Mouse (Mus musculus): ENCODE measurements around the gene Tlk2. TPM values are rescaled to one million over a fixed set of nuclear protein-coding genes. Genes with fewer than 3 reads are reported as not detected.

Tlk2 gene
- total RNA-seq, 4 experiments from 2014 or later: 37.2 to 49.4 (median 40.8) TPM

- no peak for DNase-seq (ENCODE audit: low spot score in 2 of 2)
Observed at GRCm38 (mm10) chr11:105161411-105161810, 17.2 kb upstream of the Tlk2 start.

GRCm38 (mm10) chr11:105164516-105165510 is 13.8 kb upstream of the Tlk2 start:
- DNase-seq (ENCODE audit: low spot score in 2 of 2): no peak

- no peak for DNase-seq (ENCODE audit: low spot score in 2 of 2)
Observed at GRCm38 (mm10) chr11:105166780-105167179, 11.8 kb upstream of the Tlk2 start.

- peak in 1 of 2 experiments; percentile 12 for DNase-seq (ENCODE audit: low spot score in 2 of 2)
Observed at GRCm38 (mm10) chr11:105179523-105179922, 916 bp downstream of the Tlk2 start.

- peak; percentile 15 to 31 for DNase-seq (ENCODE audit: low spot score in 2 of 2)
Observed at GRCm38 (mm10) chr11:105180471-105181091, 2.0 kb downstream of the Tlk2 start.

- DNase-seq (ENCODE audit: low spot score in 2 of 2): peak; percentile 79 to 87
Observed at GRCm38 (mm10) chr11:105181126-105181637, 2.6 kb downstream of the Tlk2 start.

- DNase-seq (ENCODE audit: low spot score in 2 of 2): peak in 1 of 2 experiments; percentile 13
Observed at GRCm38 (mm10) chr11:105181689-105182460, 3.3 kb downstream of the Tlk2 start.

- DNase-seq (ENCODE audit: low spot score in 2 of 2): no peak
Observed at GRCm38 (mm10) chr11:105182461-105182855, 3.9 kb downstream of the Tlk2 start.

GRCm38 (mm10) chr11:105184678-105185077 is 6.1 kb downstream of the Tlk2 start:
- no peak for DNase-seq (ENCODE audit: low spot score in 2 of 2)

- DNase-seq (ENCODE audit: low spot score in 2 of 2): no peak
Observed at GRCm38 (mm10) chr11:105192186-105192585, 13.6 kb downstream of the Tlk2 start.

GRCm38 (mm10) chr11:105196893-105197662 is 18.5 kb downstream of the Tlk2 start:
- DNase-seq (ENCODE audit: low spot score in 2 of 2): no peak

GRCm38 (mm10) chr11:105202403-105202802 is 23.8 kb downstream of the Tlk2 start:
- DNase-seq (ENCODE audit: low spot score in 2 of 2): no peak

- no peak for DNase-seq (ENCODE audit: low spot score in 2 of 2)
Observed at GRCm38 (mm10) chr11:105210007-105210406, 31.4 kb downstream of the Tlk2 start.

GRCm38 (mm10) chr11:105214257-105214656 is 35.6 kb downstream of the Tlk2 start:
- DNase-seq (ENCODE audit: low spot score in 2 of 2): no peak

- DNase-seq (ENCODE audit: low spot score in 2 of 2): no peak
Observed at GRCm38 (mm10) chr11:105217771-105218170, 39.2 kb downstream of the Tlk2 start.

GRCm38 (mm10) chr11:105234501-105234900 is 55.9 kb downstream of the Tlk2 start:
- DNase-seq (ENCODE audit: low spot score in 2 of 2): no peak

GRCm38 (mm10) chr11:105240991-105241390 is 62.4 kb downstream of the Tlk2 start:
- DNase-seq (ENCODE audit: low spot score in 2 of 2): no peak

- no peak for DNase-seq (ENCODE audit: low spot score in 2 of 2)
Observed at GRCm38 (mm10) chr11:105246369-105246768, 67.8 kb downstream of the Tlk2 start.

GRCm38 (mm10) chr11:105246785-105247184 is 68.2 kb downstream of the Tlk2 start:
- no peak for DNase-seq (ENCODE audit: low spot score in 2 of 2)

GRCm38 (mm10) chr11:105247321-105247720 is 68.7 kb downstream of the Tlk2 start:
- no peak for DNase-seq (ENCODE audit: low spot score in 2 of 2)

- DNase-seq (ENCODE audit: low spot score in 2 of 2): no peak
Observed at GRCm38 (mm10) chr11:105259733-105260132, 81.1 kb downstream of the Tlk2 start.

Data from gastrocnemius, adult 8-10 months (tissue).